Mouse (Mus musculus) liver, embryonic 13.5 days (tissue): Measurements from ENCODE around the gene Mgmt. TPM values are rescaled to one million over a fixed set of nuclear protein-coding genes. Genes with fewer than 3 reads are reported as not detected.

Experiments
- ATAC-seq: fragments of 200-750 bp; cut with Nextera tagmentation; 2 replicates; pipeline ENCODE4 v1.8.0; 2017; ENCODE audit warnings: low read depth, mild to moderate bottlenecking, moderate number of reproducible peaks, moderate library complexity
- DNase-seq: peaks from one replicate; pipeline ENCODE4 v3.0.0; 2022
- H3K27ac ChIP-seq: fragments of 300-500 bp; sonication (generic); 2 replicates; pipeline ENCODE4 v1.5.1; 2015; ENCODE audit warnings: moderate library complexity, mild to moderate bottlenecking, inconsistent platforms
- H3K27me3 ChIP-seq: fragments of 300-500 bp; sonication (generic); 2 replicates; pipeline ENCODE4 v1.6.1; 2015; ENCODE audit warnings: mild to moderate bottlenecking, inconsistent platforms
- H3K36me3 ChIP-seq: fragments of 300-500 bp; sonication (generic); 2 replicates; pipeline ENCODE4 v1.6.1; 2015; ENCODE audit warnings: mild to moderate bottlenecking, inconsistent platforms
- H3K4me1 ChIP-seq: fragments of 300-500 bp; sonication (generic); replicated peaks from 2 replicates; pipeline ENCODE4 v1.6.1; 2015; ENCODE audit warnings: inconsistent platforms
- H3K4me2 ChIP-seq: fragments of 300-500 bp; sonication (generic); 2 replicates; pipeline ENCODE4 v1.6.1; 2015; ENCODE audit warnings: inconsistent platforms, mild to moderate bottlenecking, moderate library complexity
- H3K4me3 ChIP-seq: fragments of 300-500 bp; sonication (generic); replicated peaks from 2 replicates; pipeline ENCODE4 v1.5.1; 2015; ENCODE audit warnings: mild to moderate bottlenecking, inconsistent platforms
- H3K9ac ChIP-seq: fragments of 300-500 bp; sonication (generic); 2 replicates; pipeline ENCODE4 v1.6.1; 2015; ENCODE audit warnings: mild to moderate bottlenecking, inconsistent platforms
- H3K9me3 ChIP-seq: fragments of 300-500 bp; sonication (generic); replicated peaks from 2 replicates; pipeline ENCODE4 v1.6.1; 2016; ENCODE audit warnings: inconsistent platforms
- WGBS: fragments of 180-500 bp; shearing (Covaris S2); methylation state at CpG from one replicate; pipeline ENCODE4 v1.1.7; 2015; ENCODE audit not compliant: insufficient replicate concordance; 5-methylcytosine and 5-hydroxymethylcytosine counted together
- polyA plus RNA-seq: library from polyadenylated mRNA; unstranded; fragments of >200 nt; fragmentation: Nextera tagmentation; extraction: Ambion mirVana; gene quantifications from 2 replicates; pipeline ENCODE4 v1.2.1, GENCODE M21; 2015

The Mgmt gene
- polyA plus RNA-seq, 1 experiment from 2014 or later: 3.4 TPM

- Histone ChIP-seq H3K9ac (no peak overlapping the region), H3K36me3 (no peaks in the 10 kb centered on the region), H3K4me3 (no peak overlapping the region), H3K27ac (no peak overlapping the region), H3K9me3 (no peaks in the 10 kb centered on the region; the same call in 1 of the 2 replicates), H3K27me3 (no peaks in the 10 kb centered on the region), H3K4me1 (no peaks in the 10 kb centered on the region), H3K4me2 (no peak overlapping the region)
- DNase-seq (no peak), ATAC-seq (no peak)
- 73% methylated on average over 4 of the region's 4 CpGs for WGBS
Measured at GRCm38 (mm10) chr7:136865876-136866275, 28.5 kb upstream of the Mgmt start.

GRCm38 (mm10) chr7:136866535-136866934, 27.9 kb upstream of the Mgmt start:
- 72% methylated on average over 4 of the region's 4 CpGs for WGBS
- H3K9ac ChIP-seq: no peak overlapping the region
- no peak overlapping the region for H3K4me2 ChIP-seq
- ATAC-seq (no peak), DNase-seq (no peak)
- H3K4me1 ChIP-seq: no peaks in the 10 kb centered on the region
- H3K4me3 ChIP-seq: no peak overlapping the region
- no peak overlapping the region for H3K27ac ChIP-seq
- H3K36me3 ChIP-seq: no peaks in the 10 kb centered on the region
- H3K27me3 ChIP-seq: 0 out of 2 replicates have a peak, but pooled peaks cover 2% of the 10 kb centered on the region
- no peaks in the 10 kb centered on the region; the same call in 1 of the 2 replicates for H3K9me3 ChIP-seq

DNA sequence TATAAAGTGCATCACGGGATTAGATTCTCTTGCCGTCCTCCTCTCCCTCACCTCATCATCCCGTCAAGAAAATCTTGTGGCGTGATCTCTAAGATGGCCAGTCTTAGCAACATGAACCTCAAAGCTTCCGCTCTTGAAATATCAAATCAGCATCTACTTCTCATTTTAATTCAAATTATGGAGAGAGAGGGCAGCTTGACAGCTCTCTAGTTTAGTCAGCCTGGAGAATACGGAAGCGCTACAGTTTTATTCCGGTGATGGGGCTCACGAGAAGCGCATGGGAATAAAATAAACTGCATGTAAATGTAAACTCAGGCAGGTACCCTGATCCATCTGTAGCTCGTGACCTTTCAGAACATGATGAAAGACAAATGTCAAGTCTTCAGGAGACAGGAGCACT, 22.9 kb upstream of the Mgmt start:
- no peak for ATAC-seq
- Histone ChIP-seq H3K4me2 (no peak overlapping the region), H3K36me3 (no peaks in the 10 kb centered on the region), H3K9me3 (no peaks in the 10 kb centered on the region), H3K9ac (no peak overlapping the region), H3K4me3 (no peak overlapping the region), H3K27me3 (0 out of 2 replicates have a peak, but pooled peaks cover 2% of the 10 kb centered on the region), H3K4me1 (no peaks in the 10 kb centered on the region), H3K27ac (no peak overlapping the region)
- no peak for DNase-seq
- 67% methylated on average over 11 of the region's 11 CpGs for whole genome bisulfite sequencing

DNA sequence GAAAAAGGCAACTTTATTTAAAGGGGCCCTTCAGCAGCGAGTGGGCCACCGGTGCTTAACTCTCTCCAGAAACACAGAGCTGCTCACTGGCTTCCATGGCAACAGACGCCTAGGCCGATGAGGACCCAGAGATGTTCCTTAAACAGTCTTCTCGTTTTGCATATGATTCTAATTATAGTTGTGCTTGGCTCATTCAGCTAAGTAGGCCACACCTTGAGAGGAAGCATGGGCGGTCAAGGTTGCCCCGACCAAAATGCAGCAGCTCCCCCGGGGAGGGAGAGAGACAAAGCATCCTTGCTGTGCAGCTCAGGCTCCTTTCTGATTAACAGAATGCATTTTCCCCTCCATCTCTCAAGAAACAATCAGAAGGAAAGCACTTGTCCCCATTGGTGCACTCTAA, 22.4 kb upstream of the Mgmt start:
- 45% methylated on average over 8 of the region's 8 CpGs for WGBS
- no peak overlapping the region for H3K9ac ChIP-seq
- no peak for ATAC-seq
- H3K27ac ChIP-seq: no peak overlapping the region
- H3K9me3 ChIP-seq: no peaks in the 10 kb centered on the region
- H3K27me3 ChIP-seq: 0 out of 2 replicates have a peak, but pooled peaks cover 2% of the 10 kb centered on the region
- no peak overlapping the region for H3K4me3 ChIP-seq
- no peak for DNase-seq
- H3K4me2 ChIP-seq: no peak overlapping the region
- H3K36me3 ChIP-seq: no peaks in the 10 kb centered on the region
- no peaks in the 10 kb centered on the region for H3K4me1 ChIP-seq

GRCm38 (mm10) chr7:136874396-136874795, 20.0 kb upstream of the Mgmt start:
- no peak for ATAC-seq

DNA sequence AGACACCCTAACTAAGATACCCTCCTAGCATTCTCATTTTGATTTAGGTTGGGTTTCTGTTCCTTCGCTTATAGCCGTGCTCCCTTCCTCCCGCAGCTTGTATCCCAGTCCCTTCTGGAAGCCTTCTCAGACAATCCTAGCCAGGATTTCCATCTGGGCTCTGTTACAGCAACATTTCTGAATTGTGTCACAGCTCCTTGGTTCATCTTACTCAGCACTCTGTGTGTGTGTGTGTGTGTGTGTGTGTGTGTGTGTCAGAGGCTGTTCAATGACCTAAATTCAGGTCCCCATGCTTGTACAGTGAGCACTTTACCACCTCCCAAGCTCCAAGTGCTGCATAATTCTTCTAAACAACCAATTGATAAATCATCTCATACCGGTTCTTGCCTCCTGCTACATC, 14.0 kb upstream of the Mgmt start:
- H3K36me3 ChIP-seq: no peaks in the 10 kb centered on the region
- ATAC-seq: no peak
- 72% methylated on average over 4 of the region's 4 CpGs for WGBS
- H3K4me2 ChIP-seq: no peak overlapping the region
- DNase-seq: no peak
- H3K4me1 ChIP-seq: no peaks in the 10 kb centered on the region
- no peaks in the 10 kb centered on the region for H3K9me3 ChIP-seq
- no peaks in the 10 kb centered on the region for H3K27me3 ChIP-seq
- H3K4me3 ChIP-seq: no peak overlapping the region
- no peak overlapping the region for H3K27ac ChIP-seq
- H3K9ac ChIP-seq: no peak overlapping the region

More at GRCm38 (mm10) chr7:136874396-136874795, 20.0 kb upstream of the Mgmt start:
- Histone ChIP-seq H3K27me3 (0 out of 2 replicates have a peak, but pooled peaks cover 2% of the 10 kb centered on the region), H3K9ac (no peak overlapping the region), H3K9me3 (no peaks in the 10 kb centered on the region), H3K36me3 (no peaks in the 10 kb centered on the region), H3K27ac (no peak overlapping the region), H3K4me2 (no peak overlapping the region), H3K4me1 (no peaks in the 10 kb centered on the region), H3K4me3 (no peak overlapping the region)
- DNase-seq: no peak
- 0% methylated on average over 1 of the region's 1 CpGs for WGBS

- 69% methylated on average over 6 of the region's 6 CpGs for WGBS
- DNase-seq: no peak
Measured at GRCm38 (mm10) chr7:136888161-136888560, 6.3 kb upstream of the Mgmt start.

GRCm38 (mm10) chr7:136895356-136895755, 942 bp downstream of the Mgmt start:
- no peak overlapping the region for H3K4me3 ChIP-seq
- H3K4me1 ChIP-seq: peaks cover 28% of the 10 kb centered on the region
- 81% methylated on average over 1 of the region's 1 CpGs for WGBS
- no peaks in the 10 kb centered on the region for H3K27me3 ChIP-seq
- no peaks in the 10 kb centered on the region for H3K36me3 ChIP-seq
- ATAC-seq (no peak), DNase-seq (no peak)
- no peak overlapping the region for H3K27ac ChIP-seq
- H3K4me2 ChIP-seq: peak overlapping the region; percentile 70
- no peak overlapping the region for H3K9ac ChIP-seq
- H3K9me3 ChIP-seq: no peaks in the 10 kb centered on the region

More at GRCm38 (mm10) chr7:136888161-136888560, 6.3 kb upstream of the Mgmt start:
- no peaks in the 10 kb centered on the region for H3K27me3 ChIP-seq
- no peak for ATAC-seq
- no peak overlapping the region for H3K4me2 ChIP-seq
- no peak overlapping the region for H3K4me3 ChIP-seq
- H3K9ac ChIP-seq: no peak overlapping the region
- no peak overlapping the region for H3K27ac ChIP-seq
- no peaks in the 10 kb centered on the region for H3K4me1 ChIP-seq
- no peaks in the 10 kb centered on the region for H3K36me3 ChIP-seq
- H3K9me3 ChIP-seq: no peaks in the 10 kb centered on the region

- no peaks in the 10 kb centered on the region for H3K36me3 ChIP-seq
- H3K4me2 ChIP-seq: no peak overlapping the region
- ATAC-seq (no peak), DNase-seq (peak; percentile 6)
- H3K4me3 ChIP-seq: no peak overlapping the region
- H3K4me1 ChIP-seq: peaks cover 28% of the 10 kb centered on the region
- no peaks in the 10 kb centered on the region for H3K27me3 ChIP-seq
- no peaks in the 10 kb centered on the region for H3K9me3 ChIP-seq
- H3K9ac ChIP-seq: no peak overlapping the region
- no peak overlapping the region for H3K27ac ChIP-seq
- 61% methylated on average over 7 of the region's 7 CpGs for WGBS
Measured at GRCm38 (mm10) chr7:136895851-136896250, 1.4 kb downstream of the Mgmt start.

GRCm38 (mm10) chr7:136897481-136897880, 3.1 kb downstream of the Mgmt start:
- peaks cover 28% of the 10 kb centered on the region for H3K4me1 ChIP-seq
- H3K4me2 ChIP-seq: no peak overlapping the region
- 51% methylated on average over 1 of the region's 1 CpGs for WGBS
- H3K36me3 ChIP-seq: no peaks in the 10 kb centered on the region
- no peaks in the 10 kb centered on the region for H3K27me3 ChIP-seq
- ATAC-seq (no peak), DNase-seq (no peak)
- H3K9ac ChIP-seq: no peak overlapping the region
- no peak overlapping the region for H3K27ac ChIP-seq
- no peak overlapping the region for H3K4me3 ChIP-seq
- no peaks in the 10 kb centered on the region for H3K9me3 ChIP-seq

- Histone ChIP-seq H3K4me3 (no peak overlapping the region), H3K27ac (no peak overlapping the region), H3K9me3 (no peaks in the 10 kb centered on the region), H3K27me3 (no peaks in the 10 kb centered on the region), H3K4me1 (peaks cover 28% of the 10 kb centered on the region), H3K36me3 (no peaks in the 10 kb centered on the region), H3K9ac (no peak overlapping the region), H3K4me2 (no peak overlapping the region)
- DNase-seq: no peak
- no peak for ATAC-seq
- WGBS: 40% methylated on average over 4 of the region's 4 CpGs
Measured at GRCm38 (mm10) chr7:136898005-136898404, 3.6 kb downstream of the Mgmt start.

DNA sequence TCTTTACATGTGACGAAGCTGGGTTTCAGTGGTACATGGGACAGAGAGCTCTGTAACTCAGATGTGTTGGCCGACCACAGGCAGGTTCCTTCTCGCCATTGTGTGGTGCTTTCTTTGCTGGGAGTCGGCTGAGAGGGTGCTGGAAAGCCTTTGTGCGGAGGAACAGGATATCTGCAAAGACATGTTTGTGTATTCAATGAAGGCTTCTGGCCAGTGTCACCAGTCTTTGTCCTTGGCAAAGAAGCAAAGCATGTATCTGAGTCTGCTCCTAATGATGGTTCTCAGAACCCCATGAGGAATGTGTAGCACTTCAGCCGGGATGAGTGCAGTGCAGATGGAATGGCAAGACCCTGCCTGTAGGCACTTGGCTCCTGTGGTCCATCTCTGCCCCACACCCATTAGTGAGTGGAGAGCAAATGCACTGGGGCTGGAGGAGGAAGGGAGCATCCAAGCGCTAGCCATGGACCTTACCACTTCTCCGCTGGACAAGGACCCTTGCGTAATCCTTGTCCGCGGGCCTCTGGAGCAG, 14.3 kb downstream of the Mgmt start:
- WGBS: 77% methylated on average over 11 of the region's 11 CpGs
- 0 out of 2 replicates have a peak, but pooled peaks cover 8% of the 10 kb centered on the region for H3K4me1 ChIP-seq
- no peak for ATAC-seq

More for the DNA sequence above, 14.3 kb downstream of the Mgmt start:
- no peaks in the 10 kb centered on the region for H3K27me3 ChIP-seq
- no peak overlapping the region for H3K27ac ChIP-seq
- no peak for DNase-seq
- no peak overlapping the region for H3K9ac ChIP-seq
- H3K4me3 ChIP-seq: no peak overlapping the region
- no peak overlapping the region for H3K4me2 ChIP-seq
- no peaks in the 10 kb centered on the region for H3K36me3 ChIP-seq
- no peaks in the 10 kb centered on the region for H3K9me3 ChIP-seq
